Comparison of ENCODE assay signal across 8 mouse cellular contexts in genomic region chr4:31964194-31964875, GRCm38 (mm10). TPM values are rescaled to one million over a fixed set of nuclear protein-coding genes. Genes with fewer than 3 reads are reported as not detected.
A peak's percentile ranks its signal among the peaks of the same experiment; 100 is the strongest.
DNase-seq lines count a peak whose midpoint lies in the region; ATAC-seq and TF ChIP-seq lines count a peak whose summit lies in the region.

No protein-coding gene starts in this region.

- H3K36me3 ChIP-seq in heart, adult 2 months (ENCODE audit: control insufficient read depth, insufficient read depth, low read length), result peaks cover 12% of the 10 kb centered on the region
- H3K36me3 ChIP-seq in embryonic facial prominence, embryonic 12.5 days, result no peaks in the 10 kb centered on the region
- no peaks in the 10 kb centered on the region for H3K36me3 ChIP-seq in intestine, embryonic 15.5 days
- no peaks in the 10 kb centered on the region for H3K36me3 ChIP-seq in midbrain, embryonic 14.5 days (ENCODE audit: control insufficient read depth, insufficient read depth, low read length)

- WGBS in heart, adult 2 months, result under 1% methylated on average over 47 of the region's 47 CpGs
- WGBS in embryonic facial prominence, embryonic 12.5 days, result under 1% methylated on average over 47 of the region's 47 CpGs
- WGBS in intestine, embryonic 15.5 days, result 1% methylated on average over 47 of the region's 47 CpGs
- under 1% methylated on average over 44 of the region's 47 CpGs for WGBS in midbrain, embryonic 14.5 days

- H3K27me3 ChIP-seq in heart, adult 2 months (ENCODE audit: control insufficient read depth, insufficient read depth, low read length), result no peaks in the 10 kb centered on the region
- H3K27me3 ChIP-seq in embryonic facial prominence, embryonic 12.5 days, result no peaks in the 10 kb centered on the region
- H3K27me3 ChIP-seq in intestine, embryonic 15.5 days (replicated peaks), result no peaks in the 10 kb centered on the region
- no peaks in the 10 kb centered on the region for H3K27me3 ChIP-seq in midbrain, embryonic 14.5 days (ENCODE audit: control insufficient read depth, insufficient read depth, low read length)

- no peak for TF ChIP-seq CTCF in heart, adult 2 months (IDR thresholded peaks at IDR 0.05)

- no peak for DNase-seq in heart, adult 2 months
- DNase-seq in heart, adult 8-10 months (ENCODE audit: low spot score), result no peak
- peak; percentile 15 for DNase-seq in 3T3-L1 (ENCODE audit: low read depth, low spot score)
- DNase-seq in midbrain, embryonic 14.5 days, result no peak
- DNase-seq in urinary bladder, postnatal 10 days (ENCODE audit: low spot score), result no peak

- no peaks in the 10 kb centered on the region for H3K9me3 ChIP-seq in embryonic facial prominence, embryonic 12.5 days
- no peaks in the 10 kb centered on the region for H3K9me3 ChIP-seq in intestine, embryonic 15.5 days
- no peaks in the 10 kb centered on the region for H3K9me3 ChIP-seq in midbrain, embryonic 14.5 days (ENCODE audit: control insufficient read depth, low read length)

- peaks cover 7% of the 10 kb centered on the region; the same call in 1 of the 2 replicates for H3K4me1 ChIP-seq in heart, adult 2 months (ENCODE audit: control insufficient read depth, insufficient read depth, low read length)
- H3K4me1 ChIP-seq in embryonic facial prominence, embryonic 12.5 days, result peaks cover 13% of the 10 kb centered on the region
- peaks cover 9% of the 10 kb centered on the region; the same call in 1 of the 2 replicates for H3K4me1 ChIP-seq in intestine, embryonic 15.5 days (replicated peaks)
- peaks cover 10% of the 10 kb centered on the region for H3K4me1 ChIP-seq in midbrain, embryonic 14.5 days (ENCODE audit: control insufficient read depth, insufficient read depth, low read length)

- peak overlapping the region; percentile 99 for H3K27ac ChIP-seq in heart, adult 2 months
- H3K27ac ChIP-seq in embryonic facial prominence, embryonic 12.5 days, result peak overlapping the region; percentile 98
- peak overlapping the region; percentile 99 for H3K27ac ChIP-seq in intestine, embryonic 15.5 days
- H3K27ac ChIP-seq in midbrain, embryonic 14.5 days (replicated peaks; ENCODE audit: low read depth, low read length), result peak overlapping the region; percentile 97

- TF ChIP-seq EP300 in heart, adult 2 months (IDR thresholded peaks at IDR 0.05; ENCODE audit: insufficient read depth, low read depth, low read length), result no peak

- intact Hi-C loops in heart, adult 2 months (cut with DNase I), result loop anchor here (2.0 kb wide), 1 partner anchor 692 kb away; the partner anchor contains the start of gene Mdn1

- ATAC-seq in embryonic facial prominence, embryonic 12.5 days (ENCODE audit: insufficient number of reproducible peaks, insufficient read depth, low FRiP score, low TSS enrichment), result 0 out of 2 replicates have a peak, but pooled peaks have one; percentile 22
- peak; percentile 58 for ATAC-seq in intestine, embryonic 15.5 days
- ATAC-seq in midbrain, embryonic 14.5 days (ENCODE audit: low FRiP score, low TSS enrichment), result no peak
- no peak for ATAC-seq in cerebellum, adult (ENCODE audit: insufficient number of reproducible peaks, low FRiP score, low TSS enrichment)

- H3K9ac ChIP-seq in heart, adult 2 months (ENCODE audit: low read depth, low read length), result peak overlapping the region; percentile 87
- peak overlapping the region; percentile 83 for H3K9ac ChIP-seq in embryonic facial prominence, embryonic 12.5 days
- peak overlapping the region; percentile 92 for H3K9ac ChIP-seq in intestine, embryonic 15.5 days
- H3K9ac ChIP-seq in midbrain, embryonic 14.5 days (replicated peaks; ENCODE audit: low read length), result peak overlapping the region; percentile 78

- peaks cover 2% of the 10 kb centered on the region; the same call in 1 of the 2 replicates for H3K79me2 ChIP-seq in heart, adult 2 months (replicated peaks; ENCODE audit: control insufficient read depth, insufficient read depth, low read length)

- peak overlapping the region; percentile 62 for H3K4me2 ChIP-seq in embryonic facial prominence, embryonic 12.5 days (replicated peaks)
- H3K4me2 ChIP-seq in intestine, embryonic 15.5 days (replicated peaks), result peak overlapping the region; percentile 74
- peak overlapping the region; percentile 82 for H3K4me2 ChIP-seq in midbrain, embryonic 14.5 days (ENCODE audit: low read length)

- H3K4me3 ChIP-seq in heart, adult 2 months, result peak overlapping the region; percentile 71
- peak overlapping the region; percentile 80 for H3K4me3 ChIP-seq in embryonic facial prominence, embryonic 12.5 days
- peak overlapping the region; percentile 62 for H3K4me3 ChIP-seq in intestine, embryonic 15.5 days (replicated peaks)
- H3K4me3 ChIP-seq in midbrain, embryonic 14.5 days (replicated peaks; ENCODE audit: low read depth, low read length), result peak overlapping the region; percentile 77

- TF ChIP-seq POLR2A in heart, adult 2 months (IDR thresholded peaks at IDR 0.05; ENCODE audit: insufficient read depth, low read depth, low read length), result no peak

RNA-seq across cellular contexts. Expression of gene Map3k7, which starts 0.4 kb away (rescaled TPM):
- 10 to 100 TPM; 42.6 to 45.9 TPM for total RNA-seq in heart, adult 2 months (2021)
- 34.9 and 50.4 TPM in 2 replicates for polyA plus RNA-seq in heart, adult 2 months (2012; rRNA removed)
- total RNA-seq in heart, adult 8-10 months (2022), result 10 to 100 TPM; 45.6 to 56.4 (median 54.6) TPM
- polyA plus RNA-seq in embryonic facial prominence, embryonic 12.5 days (2016; fragmentation: Nextera tagmentation; extraction: Ambion mirVana), result 45.3 and 53.2 TPM in 2 replicates
- 23.0 TPM in 2 replicates for polyA plus RNA-seq in intestine, embryonic 15.5 days (2015; fragmentation: Nextera tagmentation; extraction: Ambion mirVana)
- 35.0 and 38.3 TPM in 2 replicates for polyA plus RNA-seq in midbrain, embryonic 14.5 days (2014; fragmentation: Nextera tagmentation; extraction: Ambion mirVana)

Comparison
In these comparisons a context has a peak if more than half of its experiments do, and no peak if none do; other contexts are left out.
1. ATAC-seq: peak in embryonic facial prominence, embryonic 12.5 days (single experiment) and intestine, embryonic 15.5 days (single experiment); none in midbrain, embryonic 14.5 days (single experiment) and cerebellum, adult (single experiment).
2. Peak in every context shown above with its lines, with median percentiles within 50 percentile points of each other: H3K27ac ChIP-seq, H3K4me3 ChIP-seq, H3K9ac ChIP-seq and H3K4me2 ChIP-seq.